Mouse (Mus musculus) MEL (cell line): ENCODE results near the gene Btnl10.

ENCODE experiments used
- CHD2 ChIP-seq: IDR thresholded peaks from 2 replicates; pipeline ENCODE4 v1.6.1; 2011; ENCODE audit warnings: low read length, improper control_type of control experiment
- CTCF ChIP-seq, 3 experiments: IDR thresholded peaks in 2 of 3; conservative IDR thresholded peaks in 1 of 3; 2 replicates each; pipeline ENCODE4 v1.5.1; 2011 to 2012; ENCODE audit warnings: low read length in 3 of 3, low read depth in 2 of 3, mild to moderate bottlenecking in 2 of 3, improper control_type of control experiment in 1 of 3, inconsistent platforms in 1 of 3, mixed read lengths in 1 of 3, moderate library complexity in 1 of 3; ENCODE audit not compliant: control insufficient read depth in 1 of 3, insufficient read depth in 1 of 3, poor library complexity in 1 of 3, severe bottlenecking in 1 of 3
- EP300 ChIP-seq, 2 experiments: IDR thresholded peaks; 2 replicates each; pipeline ENCODE4 v1.6.1; 2011; ENCODE audit warnings: improper control_type of control experiment in 2 of 2, low read length in 2 of 2, low read depth in 1 of 2, mild to moderate bottlenecking in 1 of 2
- MEF2A ChIP-seq: IDR thresholded peaks from 2 replicates; pipeline ENCODE4 v1.6.1; 2014; ENCODE audit warnings: low read depth, mild to moderate bottlenecking, inconsistent platforms, low read length, improper control_type of control experiment; ENCODE audit not compliant: poor library complexity, insufficient replicate concordance, severe bottlenecking; ENCODE audit errors: extremely low read depth
- MXI1 ChIP-seq: IDR thresholded peaks from 2 replicates; pipeline ENCODE4 v1.6.1; 2011; ENCODE audit warnings: mild to moderate bottlenecking, low read depth, low read length, improper control_type of control experiment
- POLR2A ChIP-seq, 2 experiments: IDR thresholded peaks; 2 replicates each; pipeline ENCODE4 v1.6.1; 2011 to 2012; ENCODE audit warnings: low read length in 2 of 2, mild to moderate bottlenecking in 2 of 2, control low read depth in 1 of 2, improper control_type of control experiment in 1 of 2, low read depth in 1 of 2, moderate library complexity in 1 of 2; ENCODE audit not compliant: control insufficient read depth in 1 of 2, insufficient read depth in 1 of 2, poor library complexity in 1 of 2
- POLR2AphosphoS2 ChIP-seq: IDR thresholded peaks from 2 replicates; pipeline ENCODE4 v1.6.1; 2011; ENCODE audit warnings: low read length, improper control_type of control experiment
- RAD21 ChIP-seq: IDR thresholded peaks from 2 replicates; pipeline ENCODE4 v1.6.1; 2011; ENCODE audit warnings: mild to moderate bottlenecking, low read depth, low read length, improper control_type of control experiment
- SIN3A ChIP-seq: IDR thresholded peaks from 2 replicates; pipeline ENCODE4 v1.6.1; 2012; ENCODE audit warnings: low read length, improper control_type of control experiment, inconsistent platforms
- TBP ChIP-seq: IDR thresholded peaks from 2 replicates; pipeline ENCODE4 v1.8.0; 2011; ENCODE audit warnings: low read depth, low read length, improper control_type of control experiment
- UBTF ChIP-seq: IDR thresholded peaks from 2 replicates; pipeline ENCODE4 v1.6.1; 2012; ENCODE audit warnings: low read depth, mild to moderate bottlenecking, inconsistent platforms, low read length, improper control_type of control experiment, moderate library complexity, borderline replicate concordance; ENCODE audit not compliant: insufficient read depth
- USF1 ChIP-seq: IDR thresholded peaks from 2 replicates; pipeline ENCODE4 v1.6.1; 2014; ENCODE audit warnings: low read depth, mild to moderate bottlenecking, inconsistent platforms, low read length, improper control_type of control experiment, moderate library complexity

DNA sequence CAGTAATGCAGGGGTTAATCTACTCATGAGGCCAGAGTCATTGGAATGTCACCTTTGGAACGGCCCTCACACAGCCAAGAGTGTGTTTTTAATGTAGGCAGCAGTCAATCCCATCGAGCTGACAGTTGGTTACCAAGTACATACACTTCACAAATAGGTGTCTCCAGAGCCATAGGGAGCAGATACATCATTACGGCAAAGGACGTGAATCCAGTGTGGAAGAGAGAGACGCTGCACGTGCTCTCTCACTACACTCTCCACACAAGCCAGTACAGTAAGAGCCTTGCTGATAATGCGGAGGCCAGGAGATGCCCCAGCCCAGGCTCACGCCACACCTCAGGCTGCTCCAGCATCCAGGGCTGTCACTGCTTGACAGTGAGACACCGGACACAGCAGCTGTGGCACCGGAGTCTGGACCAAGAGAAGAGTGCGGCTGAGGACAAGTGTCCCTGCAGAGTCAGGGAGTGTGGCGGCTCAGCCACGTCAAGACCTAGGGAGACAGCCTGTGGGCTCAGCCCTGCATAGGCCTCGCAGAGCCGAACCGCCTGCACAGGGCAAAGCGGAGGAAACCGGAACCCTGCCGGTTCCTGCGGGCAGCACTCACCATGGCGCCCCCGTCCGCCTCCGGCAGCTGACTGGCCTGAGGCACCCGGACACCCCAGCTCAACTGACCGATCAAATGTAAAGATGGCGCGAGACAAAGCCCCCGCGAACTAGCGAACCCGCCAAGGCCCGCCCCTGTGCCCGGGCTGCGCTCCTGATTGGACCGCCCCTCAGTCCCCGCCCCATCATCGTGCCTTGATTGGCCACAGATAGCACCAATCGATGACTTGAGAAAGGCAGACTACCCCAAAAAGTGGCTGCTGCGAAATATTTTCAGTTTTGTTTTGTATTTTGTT is 13.9 kb upstream of the Btnl10 start, which contains the start of gene Zfp39:
- TF ChIP-seq SIN3A (peak; percentile 74), MEF2A (no peak), POLR2AphosphoS2 (0 out of 2 replicates have a peak, but pooled peaks have one; percentile 28), TBP (peak; percentile 80), RAD21 (no peak), USF1 (peak; percentile 58), CTCF (IDR thresholded peaks at IDR 0.05 in 2 of 3, conservative IDR thresholded peaks at IDR 0.05 in 1 of 3; ENCODE audit: control insufficient read depth in 1 of 3, insufficient read depth in 1 of 3, low read depth in 2 of 3, low read length in 3 of 3, poor library complexity in 1 of 3, severe bottlenecking in 1 of 3) (no peak), EP300 (IDR thresholded peaks at IDR 0.05; ENCODE audit: low read depth in 1 of 2, low read length in 2 of 2) (no peak), UBTF (no peak), POLR2A (IDR thresholded peaks at IDR 0.05; ENCODE audit: control insufficient read depth in 1 of 2, insufficient read depth in 1 of 2, low read depth in 1 of 2, low read length in 2 of 2, poor library complexity in 1 of 2) (peak; percentile 44 to 66; a peak in 3 of 4 replicates), MXI1 (peak; percentile 97), CHD2 (peak; percentile 69)
